Mouse (Mus musculus) frontal cortex, adult (tissue): ENCODE results near the gene B3gnt8.

Experiments
- ATAC-seq: cut with Nextera tagmentation; 2 replicates; pipeline ENCODE4 v1.9.2; 2017; ENCODE audit warnings: mild to moderate bottlenecking, moderate library complexity, mixed read lengths; ENCODE audit not compliant: low TSS enrichment

The B3gnt8 gene

DNA sequence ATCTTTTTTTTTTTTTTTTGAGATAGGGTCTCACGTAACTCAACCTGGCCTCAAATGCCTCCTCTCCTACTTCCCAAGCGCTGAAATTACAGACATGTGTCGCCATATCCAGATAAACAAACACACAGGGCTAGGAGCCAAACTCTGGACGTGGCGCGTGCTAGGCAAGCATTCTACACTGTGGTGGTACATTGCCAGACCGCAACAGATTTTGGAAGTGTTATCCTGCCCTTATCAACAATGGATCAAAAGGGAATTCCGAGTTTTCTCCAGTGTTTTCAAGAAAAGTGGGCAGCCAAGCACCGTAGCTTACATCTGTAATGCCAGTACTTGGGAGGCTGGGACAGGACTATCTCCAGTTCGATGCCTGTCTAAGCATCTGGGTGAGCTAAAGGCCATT is 31.3 kb downstream of the B3gnt8 start:
- ATAC-seq, result no peak

DNA sequence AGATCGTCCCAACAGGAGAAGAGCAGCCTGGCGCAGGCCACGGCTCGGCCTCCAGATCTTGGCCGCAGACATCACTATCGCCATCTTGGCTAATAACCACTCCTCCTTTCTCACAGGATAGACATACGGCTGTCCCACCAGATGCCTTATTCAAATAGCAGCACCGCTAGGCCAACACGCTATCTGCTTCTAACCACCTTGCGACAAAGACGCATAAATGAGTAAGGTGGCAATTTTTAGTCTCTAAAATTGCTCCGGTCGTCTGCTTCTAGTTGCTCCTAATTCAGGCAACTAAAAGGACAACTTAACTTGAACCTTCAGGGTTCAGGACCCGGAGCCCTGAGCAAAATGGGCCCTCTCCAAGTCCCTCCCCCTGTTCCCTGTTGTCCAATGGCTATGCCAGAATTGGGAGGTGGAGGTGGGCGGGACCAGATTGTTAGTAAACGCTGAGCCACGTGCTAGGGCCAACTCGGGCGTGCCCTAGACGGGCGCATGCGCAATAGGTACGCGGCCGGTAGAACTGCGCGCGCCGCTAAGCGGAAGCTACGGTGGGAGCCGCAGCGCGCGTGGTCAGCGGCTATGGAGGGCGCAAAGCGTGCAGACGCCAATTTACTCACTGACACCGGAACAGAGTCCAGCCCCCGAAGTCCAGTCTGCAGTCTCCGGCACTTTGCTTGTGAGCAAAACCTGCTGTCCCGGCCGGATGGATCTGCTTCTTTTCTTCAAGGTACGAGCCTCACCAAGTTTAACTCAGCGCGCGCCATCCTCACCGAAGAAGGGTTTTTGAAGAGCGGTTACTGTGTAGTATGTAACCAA is 32.4 kb downstream of the B3gnt8 start, which contains the start of the genes Bckdha and Exosc5:
Bckdha (minus strand) TSS at position 325 of the 816 bp plus-strand sequence.
Exosc5 (plus strand) TSS at position 508 of the 816 bp plus-strand sequence.
- peak; percentile 97 for ATAC-seq

DNA sequence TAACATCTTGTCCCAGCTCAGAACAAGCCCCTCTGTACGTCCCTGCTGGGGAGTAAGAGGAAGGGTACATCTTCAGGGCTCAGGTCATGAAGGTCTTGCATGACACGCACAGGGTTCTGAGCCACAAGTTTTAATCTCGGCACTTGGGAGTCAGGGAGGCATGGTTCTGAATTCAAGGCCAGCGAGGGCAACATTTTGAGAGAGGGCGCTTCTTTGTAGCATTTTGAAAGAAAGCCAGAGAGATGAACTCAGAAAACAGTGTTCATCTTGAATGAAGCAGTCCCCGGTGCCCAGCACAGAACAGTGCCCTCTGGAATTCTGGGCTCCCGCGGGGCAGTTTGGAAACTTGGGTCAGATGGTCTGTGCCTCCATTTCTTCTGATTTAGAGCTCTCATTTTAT is 39.9 kb downstream of the B3gnt8 start:
- no peak for ATAC-seq

DNA sequence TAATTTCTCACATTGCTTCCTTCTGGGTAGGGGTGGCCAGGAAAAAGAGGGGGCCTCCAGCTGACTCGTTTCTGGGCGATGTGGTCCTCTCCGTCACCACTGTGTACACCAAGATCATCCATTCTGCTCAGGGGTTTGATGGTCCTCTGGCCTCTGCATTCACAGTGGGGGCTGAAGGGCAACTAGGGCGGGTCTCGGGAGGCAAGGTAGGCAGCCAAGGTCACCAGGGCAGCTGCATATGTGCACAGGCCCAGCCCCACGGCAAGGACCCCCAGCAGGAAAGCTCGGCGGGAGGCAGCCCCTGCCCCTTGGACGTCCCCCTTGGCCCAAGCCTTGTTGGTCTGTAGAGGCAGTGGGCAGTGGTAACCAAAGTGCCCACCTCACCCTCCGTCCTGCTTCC is 42.7 kb downstream of the B3gnt8 start:
- no peak for ATAC-seq

DNA sequence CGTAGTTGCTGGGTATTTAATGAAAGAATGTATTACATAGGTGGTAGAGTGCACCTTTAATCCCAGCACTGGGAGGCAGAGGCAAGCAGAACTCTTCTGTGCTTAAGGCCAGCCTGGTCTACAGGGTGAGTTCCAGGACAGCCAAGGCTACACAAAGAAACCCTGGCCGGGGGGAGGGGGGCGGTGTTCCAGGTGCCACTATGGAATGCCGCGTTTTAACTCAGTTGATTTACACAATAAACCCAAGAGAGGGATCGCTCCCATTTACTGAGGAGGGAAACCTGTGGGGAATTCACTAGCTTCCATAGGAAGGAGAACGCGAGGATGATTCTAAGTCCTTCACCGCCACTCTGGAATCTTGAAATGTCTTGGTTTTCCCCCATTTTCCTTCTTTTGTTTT is 43.2 kb downstream of the B3gnt8 start:
- ATAC-seq, result no peak

DNA sequence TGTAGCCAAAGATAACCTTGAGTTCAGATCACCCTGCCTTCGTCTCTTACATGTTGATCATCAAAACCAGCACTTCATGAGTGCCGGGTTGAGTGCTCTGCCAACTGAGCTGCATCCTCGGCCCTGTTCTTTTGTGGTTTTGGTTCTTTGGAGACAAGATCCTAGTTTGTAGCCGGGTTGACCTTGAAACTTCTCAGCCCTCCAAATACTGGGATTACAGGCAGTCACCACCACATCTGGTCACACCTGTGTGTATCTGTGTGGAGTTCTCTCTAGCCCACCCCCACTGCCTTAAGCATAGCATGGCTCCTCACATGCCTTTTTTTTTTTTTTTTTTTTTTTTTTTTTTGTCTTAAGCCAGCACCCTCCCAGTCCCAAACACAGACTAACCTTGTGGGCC is 43.6 kb downstream of the B3gnt8 start:
- ATAC-seq, result no peak

DNA sequence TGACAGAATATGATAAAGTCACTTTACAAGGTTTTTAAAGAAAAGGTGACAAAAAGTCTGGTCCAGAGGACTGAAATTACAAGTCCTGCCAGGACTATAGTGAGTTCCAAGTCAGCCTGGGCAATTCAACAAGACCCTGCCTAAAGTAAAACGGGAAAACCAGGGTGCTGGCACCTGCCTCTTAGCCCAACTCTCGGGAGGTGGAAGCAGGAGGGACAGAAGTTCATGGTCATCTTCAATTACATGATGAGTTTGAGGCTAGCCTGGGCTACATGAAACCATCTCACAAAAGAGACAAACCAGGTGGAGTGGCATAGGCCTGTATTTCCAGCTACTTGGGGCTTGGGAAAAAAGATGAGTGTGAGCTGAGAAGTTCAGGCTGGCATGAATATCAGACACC is 45.2 kb downstream of the B3gnt8 start:
- no peak for ATAC-seq

DNA sequence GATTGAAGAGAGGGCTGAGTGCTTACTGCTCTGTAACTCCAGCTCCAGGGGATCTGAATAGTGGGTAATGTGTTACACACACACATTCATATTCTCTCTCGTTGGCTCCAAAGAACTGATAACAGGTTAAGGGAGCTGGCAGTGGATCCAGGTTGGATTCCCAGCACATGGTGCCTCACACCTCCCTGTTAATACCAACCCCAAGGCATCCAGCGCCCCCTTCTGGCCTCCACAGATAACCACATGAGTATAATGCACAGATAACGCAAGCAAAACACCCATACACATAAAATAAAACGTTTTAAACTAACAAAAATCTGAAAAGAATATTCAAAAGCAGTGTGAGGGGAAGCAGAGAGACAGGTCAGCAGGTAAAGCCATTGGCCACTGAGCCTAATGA is 46.0 kb downstream of the B3gnt8 start:
- ATAC-seq, result no peak

DNA sequence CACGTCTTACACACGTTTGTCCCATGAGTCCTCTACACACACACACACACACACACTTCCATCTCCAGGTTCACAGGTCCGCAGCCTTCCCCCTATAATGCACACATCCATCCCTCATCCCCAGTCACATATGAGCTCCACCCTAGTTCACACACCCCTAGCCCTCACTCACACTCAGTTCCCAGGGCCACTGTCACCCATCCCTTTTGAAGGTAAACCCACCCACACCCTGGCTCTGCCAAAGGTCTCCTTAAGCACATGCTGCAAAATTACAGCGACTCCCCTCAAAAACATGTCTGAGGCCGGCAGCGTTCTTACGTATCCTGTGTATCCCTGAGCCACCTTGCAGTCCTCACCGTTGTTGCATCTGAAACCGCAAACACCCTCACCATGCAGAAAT is 47.8 kb downstream of the B3gnt8 start:
- no peak for ATAC-seq

DNA sequence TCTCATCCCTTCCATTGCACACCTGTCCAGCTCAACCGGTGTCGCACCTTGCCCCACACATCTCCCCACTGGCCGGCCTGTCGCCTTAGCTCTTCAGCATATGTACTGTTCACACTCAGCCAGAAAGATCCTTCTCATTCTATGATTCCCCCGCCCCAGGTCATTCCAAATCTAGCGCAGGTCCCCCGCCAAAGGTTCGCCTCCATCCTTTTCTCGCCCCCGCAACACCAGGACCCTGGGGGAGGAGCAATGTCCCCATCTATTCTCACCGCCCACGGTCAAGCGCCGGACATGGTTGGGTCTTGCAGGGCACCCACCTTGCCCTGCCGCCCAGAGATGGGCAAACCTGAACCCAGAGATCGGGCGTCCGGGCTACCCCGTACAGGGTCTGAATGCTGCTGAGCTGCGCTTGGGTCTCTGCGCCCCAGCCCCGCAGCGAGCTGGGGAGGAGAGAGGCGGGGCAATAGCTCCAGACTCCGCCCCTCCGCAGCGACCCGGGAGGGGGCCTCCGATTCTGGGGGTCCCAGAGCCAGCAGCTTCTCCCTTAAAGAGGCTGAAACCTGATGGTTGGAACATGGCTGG is 48.4 kb downstream of the B3gnt8 start, which contains the start of gene Tmem91:
Tmem91 (minus strand) TSS at position 448 of the 582 bp plus-strand sequence.
- no peak for ATAC-seq

DNA sequence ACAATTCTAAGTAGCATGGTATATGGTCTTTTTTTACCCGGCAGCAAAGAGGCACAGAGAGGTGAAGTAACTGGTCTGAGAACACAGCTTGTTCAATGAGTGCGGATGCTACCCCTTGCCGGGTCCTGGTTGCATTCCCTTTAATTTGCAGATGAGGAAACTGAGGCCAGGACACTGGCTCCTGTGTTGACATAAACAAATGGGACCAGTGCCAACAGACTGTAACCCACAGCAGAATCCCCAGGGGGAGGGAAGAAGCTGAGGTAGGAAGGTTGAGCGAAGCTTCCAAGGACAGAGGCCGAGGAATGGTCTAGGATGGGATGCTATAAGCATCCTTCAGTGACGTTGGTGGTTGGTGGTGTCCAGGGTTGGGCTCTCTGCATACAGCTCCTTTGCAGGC is 49.0 kb downstream of the B3gnt8 start:
- ATAC-seq, result no peak

DNA sequence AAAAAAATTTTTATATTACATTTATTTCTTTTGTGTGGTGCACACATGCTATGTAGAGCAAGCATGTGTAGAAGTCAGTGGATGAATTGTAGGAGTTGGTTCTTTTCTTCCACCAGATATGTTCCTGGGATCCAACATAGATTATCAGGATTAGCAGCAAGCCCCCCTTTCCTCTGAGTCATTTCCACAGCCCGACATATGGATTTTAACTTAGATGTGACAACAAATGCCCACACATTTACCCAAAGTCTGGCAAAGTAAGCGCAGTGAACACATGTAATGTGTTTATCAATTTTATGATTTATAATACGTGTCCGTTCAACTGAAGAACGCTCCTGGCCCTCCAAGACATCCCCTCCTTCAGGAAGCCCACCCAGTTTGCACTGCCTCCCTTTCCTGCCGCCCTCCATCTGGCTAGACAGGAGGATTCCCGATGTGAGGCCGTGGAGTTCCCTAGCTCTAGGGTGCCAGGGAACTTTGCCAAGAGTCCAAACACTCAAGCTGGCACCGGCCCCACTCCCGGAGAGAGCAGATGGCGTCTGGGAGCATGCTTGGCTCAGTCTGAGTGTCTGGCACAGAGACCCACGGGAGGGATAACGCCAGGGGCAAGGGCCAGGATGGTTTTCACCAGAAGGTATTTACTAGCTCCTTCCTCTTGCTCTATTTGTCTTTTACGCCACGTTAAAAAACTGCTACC is 49.8 kb downstream of the B3gnt8 start:
- ATAC-seq, result peak; percentile 42

DNA sequence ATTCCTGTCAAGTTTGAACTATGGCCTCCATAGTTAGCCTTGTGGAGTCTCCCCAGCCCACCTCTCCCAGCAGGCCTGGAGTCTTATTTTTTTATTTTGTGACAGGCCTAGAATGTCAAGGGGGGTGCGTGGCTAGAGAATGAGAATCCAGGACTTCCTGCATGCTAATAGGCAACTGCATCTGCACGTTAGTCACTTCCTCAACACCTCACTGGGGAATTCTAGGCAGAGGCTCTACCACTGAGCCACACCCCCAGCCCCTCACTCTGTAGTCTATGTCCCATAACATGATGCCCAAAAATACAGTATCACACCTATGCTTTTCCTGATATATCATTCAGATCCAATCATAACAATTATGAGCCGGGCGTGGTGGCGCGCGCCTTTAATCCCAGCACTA is 50.6 kb downstream of the B3gnt8 start:
- no peak for ATAC-seq

DNA sequence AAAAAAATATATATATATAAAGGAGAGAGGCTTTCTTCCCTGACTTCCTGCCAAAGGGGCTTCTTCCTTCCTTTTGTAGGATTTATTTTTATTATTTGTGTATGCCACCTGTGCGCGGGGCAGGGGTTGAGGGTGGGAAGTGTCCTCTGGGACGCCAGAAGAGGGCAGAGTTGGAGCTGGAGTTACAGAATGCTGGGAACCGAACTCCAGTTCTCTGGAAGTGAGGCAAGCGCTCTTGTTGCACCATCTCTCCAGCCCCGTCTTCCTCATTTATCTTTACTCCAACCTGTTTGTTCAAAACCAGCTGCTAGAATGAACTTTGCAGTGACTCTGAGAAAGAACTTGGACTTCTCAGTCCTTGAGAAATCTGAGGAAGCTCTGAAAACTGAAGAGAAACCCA is 53.5 kb downstream of the B3gnt8 start:
- no peak for ATAC-seq

DNA sequence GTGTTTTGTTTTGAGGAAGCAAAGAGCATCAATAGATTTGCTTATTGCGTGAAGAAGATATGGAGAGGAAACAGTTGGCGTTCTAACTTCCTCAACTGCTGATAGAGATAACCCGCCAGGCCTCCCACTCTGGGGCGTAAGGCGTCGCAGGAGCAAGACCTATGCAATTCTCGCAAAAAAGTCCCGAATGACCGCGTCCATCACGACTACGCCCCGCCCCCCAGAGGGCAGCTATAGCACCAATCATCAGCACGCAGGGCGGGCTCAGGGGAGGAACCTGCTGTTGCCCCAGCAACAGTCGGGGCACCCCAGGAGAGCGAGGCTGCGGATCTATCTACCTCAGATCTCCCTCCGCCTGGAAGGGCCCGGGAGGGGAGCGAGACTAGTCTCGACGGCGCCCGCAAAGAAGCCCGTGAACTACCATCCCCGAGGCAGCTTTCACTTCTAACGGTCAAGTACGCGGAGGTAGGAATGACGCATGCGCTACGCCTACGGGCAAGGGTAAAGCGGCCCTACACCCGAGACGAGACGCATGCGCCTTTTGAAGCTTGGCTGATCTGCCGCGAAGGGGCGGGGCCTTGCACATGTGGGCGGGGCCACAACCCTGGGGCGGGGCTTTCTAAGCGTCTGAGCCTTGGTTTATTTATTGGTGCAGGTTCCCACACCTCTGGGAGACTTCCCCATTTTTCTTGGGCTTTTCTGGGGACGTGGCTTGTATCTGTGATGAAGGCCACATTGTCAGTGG is 54.2 kb downstream of the B3gnt8 start, which contains the start of gene B9d2:
B9d2 (plus strand) TSS at position 267 of the 745 bp plus-strand sequence.
- ATAC-seq, result peak; percentile 94

DNA sequence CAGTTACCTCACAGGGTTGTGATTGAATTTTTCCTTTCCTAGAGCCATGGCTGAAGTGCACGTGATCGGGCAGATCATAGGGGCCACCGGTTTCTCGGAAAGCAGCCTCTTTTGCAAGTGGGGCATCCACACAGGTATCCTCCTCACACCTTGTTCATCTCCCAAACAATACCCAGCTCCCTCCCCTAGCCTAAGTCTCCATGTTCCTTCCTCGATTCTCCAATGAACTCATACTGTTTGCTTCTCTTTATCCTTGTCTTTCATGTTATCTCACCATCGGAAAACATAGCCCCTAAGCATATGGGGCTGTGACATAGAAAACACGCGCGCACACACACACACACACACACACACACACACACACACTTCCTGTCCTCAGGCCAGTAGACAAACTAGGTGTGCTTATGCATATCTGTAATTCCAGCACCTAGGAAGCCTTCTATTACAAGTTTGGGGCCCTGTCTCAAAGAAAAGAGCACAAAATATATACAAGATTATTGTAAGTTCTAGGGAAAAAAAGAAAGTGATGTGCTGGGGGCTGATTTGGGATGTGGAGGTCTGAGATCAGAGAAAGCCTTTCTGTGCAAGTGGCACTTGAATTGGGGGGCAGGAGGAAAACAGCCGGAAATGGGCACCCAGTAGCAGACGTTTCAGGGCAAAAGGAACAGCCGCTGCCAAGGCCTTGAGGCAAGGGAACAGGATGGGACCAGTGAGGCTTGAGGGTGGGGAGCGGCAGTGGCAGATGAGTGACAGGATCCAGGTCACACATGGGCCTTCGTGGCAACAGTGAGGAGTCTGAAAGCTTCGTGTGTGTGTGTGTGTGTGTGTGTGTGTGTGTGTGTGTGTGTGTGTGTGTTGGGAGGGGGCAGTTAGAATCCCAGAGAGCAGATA is 55.1 kb downstream of the B3gnt8 start:
- ATAC-seq, result no peak

DNA sequence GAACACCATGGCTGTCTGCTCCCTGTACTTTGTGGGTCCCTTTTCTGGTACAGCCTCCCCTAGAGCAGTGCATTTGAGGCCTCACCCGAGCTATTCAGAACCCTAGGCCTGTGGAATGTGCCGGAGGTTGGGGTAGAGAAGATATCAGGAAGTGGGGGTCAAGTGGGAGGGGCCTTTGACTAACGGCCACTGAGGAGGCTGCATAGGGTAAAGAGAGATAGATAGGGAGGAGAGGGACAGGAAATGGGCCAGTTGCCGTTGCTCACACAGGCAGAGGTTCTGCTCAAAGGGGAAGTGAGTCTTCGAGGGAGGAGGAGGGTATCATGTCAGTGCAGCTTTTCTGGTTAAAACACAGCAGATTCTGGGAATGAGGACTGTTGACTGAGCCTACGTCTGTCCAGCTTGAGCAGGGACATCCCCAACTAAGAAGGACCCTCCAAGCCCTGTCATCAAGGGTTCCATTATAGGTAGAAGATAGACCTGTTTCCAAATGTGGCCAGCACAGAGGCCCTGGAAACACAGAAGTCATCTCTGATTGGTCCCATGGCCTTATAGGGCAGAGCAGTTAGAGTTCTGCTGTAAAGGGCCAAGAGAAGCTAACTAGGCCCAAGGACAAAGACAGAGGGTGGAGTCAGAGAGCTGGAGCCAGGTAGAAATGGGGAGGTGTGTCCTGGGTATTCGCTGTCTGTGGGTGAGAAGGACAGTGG is 57.2 kb downstream of the B3gnt8 start:
- ATAC-seq, result no peak

DNA sequence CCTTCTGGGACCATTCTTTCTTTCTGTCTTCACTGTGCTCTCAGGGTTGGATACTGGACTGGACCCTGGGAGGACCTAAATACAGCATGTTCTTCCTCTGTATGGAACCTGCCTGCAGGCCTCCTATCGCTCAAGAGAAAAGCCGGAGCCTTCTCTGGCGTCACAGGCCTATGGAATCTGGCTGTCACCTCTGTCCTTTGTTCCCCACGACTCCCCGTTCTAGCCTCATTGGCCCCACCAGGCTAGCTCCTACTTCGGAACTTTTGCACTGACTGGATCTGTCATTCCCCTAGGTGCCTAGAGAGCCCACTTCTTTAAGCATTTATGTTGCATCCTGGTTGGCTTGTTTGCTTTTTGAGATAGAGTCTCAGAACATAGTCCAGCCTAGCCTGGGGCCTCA is 58.2 kb downstream of the B3gnt8 start:
- ATAC-seq, result no peak
